8 mouse cellular contexts compared by ENCODE assay signal in the genomic region with DNA sequence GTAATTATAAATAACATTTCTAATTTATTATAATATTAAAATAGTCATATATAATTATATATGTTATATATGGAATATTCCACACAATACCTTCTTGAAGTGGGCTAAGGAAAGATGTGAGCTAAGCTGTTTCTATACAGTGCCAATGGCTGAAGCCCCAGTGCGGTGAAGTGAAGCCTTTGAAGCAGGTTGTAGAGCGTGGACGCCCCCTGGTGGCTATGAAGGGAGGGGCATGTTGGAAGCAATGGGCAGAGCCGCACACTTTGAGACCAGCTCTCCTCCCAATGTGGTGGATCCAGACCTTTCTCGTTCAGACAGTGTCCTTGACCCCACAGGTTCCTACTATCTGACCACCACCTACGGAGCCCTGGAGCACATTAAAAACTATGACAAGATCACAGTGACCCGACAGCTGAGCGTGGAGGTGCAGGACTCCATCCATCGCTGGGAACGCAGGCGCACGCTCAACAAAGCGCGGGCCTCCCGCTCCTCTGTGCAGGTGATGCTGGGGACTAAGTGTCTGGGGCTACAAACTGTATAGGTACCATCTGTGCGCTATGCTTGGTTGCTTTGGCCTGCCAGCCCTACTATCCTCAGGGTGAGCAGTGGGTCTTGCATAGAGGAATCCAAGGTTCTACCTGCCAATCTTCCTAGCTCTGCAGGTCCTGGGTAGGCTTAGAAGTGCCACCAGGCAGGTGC. TPM values are rescaled to one million over a fixed set of nuclear protein-coding genes. Genes with fewer than 3 reads are reported as not detected.
A peak's percentile ranks its signal among the peaks of the same experiment; 100 is the strongest.
DNase-seq lines count a peak whose midpoint lies in the region; ATAC-seq lines count a peak whose summit lies in the region.

No protein-coding gene starts in this region.

- H3K9me3 ChIP-seq in embryonic facial prominence, embryonic 14.5 days (ENCODE audit: control insufficient read depth, low read length) = no peaks in the 10 kb centered on the region
- no peaks in the 10 kb centered on the region for H3K9me3 ChIP-seq in kidney, embryonic 15.5 days (replicated peaks)

- WGBS in embryonic facial prominence, embryonic 14.5 days = 51% methylated on average over 16 of the region's 16 CpGs
- 52% methylated on average over 16 of the region's 16 CpGs for WGBS in kidney, embryonic 15.5 days

- no peak overlapping the region for H3K4me2 ChIP-seq in embryonic facial prominence, embryonic 14.5 days (ENCODE audit: low read depth, low read length)
- no peak overlapping the region for H3K4me2 ChIP-seq in kidney, embryonic 15.5 days

- peak; percentile 74 for DNase-seq in A20 (ENCODE audit: low read depth, low spot score)
- DNase-seq in adrenal gland, postnatal 4 days (ENCODE audit: low spot score in 2 of 2) = peak; percentile 64 to 75
- DNase-seq in embryonic facial prominence, embryonic 14.5 days (ENCODE audit: low spot score) = peak; percentile 87
- DNase-seq in heart, adult 9 months (ENCODE audit: low spot score in 2 of 2) = peak; percentile 37 to 79
- DNase-seq in liver = peak; percentile 75
- peak; percentile 73 to 80 for DNase-seq in spleen, postnatal 36 days (ENCODE audit: low spot score in 2 of 2)

- no peak overlapping the region for H3K27ac ChIP-seq in embryonic facial prominence, embryonic 14.5 days (replicated peaks; ENCODE audit: low read depth, low read length)
- H3K27ac ChIP-seq in kidney, embryonic 15.5 days = no peak overlapping the region

- H3K4me1 ChIP-seq in embryonic facial prominence, embryonic 14.5 days (ENCODE audit: control insufficient read depth, insufficient read depth, low read length) = no peaks in the 10 kb centered on the region
- H3K4me1 ChIP-seq in kidney, embryonic 15.5 days = no peaks in the 10 kb centered on the region

- ATAC-seq in embryonic facial prominence, embryonic 14.5 days (ENCODE audit: low read depth) = peak; percentile 79
- ATAC-seq in kidney, embryonic 15.5 days (replicated peaks; ENCODE audit: low FRiP score) = peak; percentile 67
- peak; percentile 60 for ATAC-seq in monocyte, adult 5-6 weeks (replicated peaks; ENCODE audit: insufficient number of reproducible peaks, low FRiP score, low TSS enrichment, poor library complexity, severe bottlenecking)

- H3K4me3 ChIP-seq in embryonic facial prominence, embryonic 14.5 days (ENCODE audit: low read depth, low read length) = no peak overlapping the region
- no peak overlapping the region for H3K4me3 ChIP-seq in kidney, embryonic 15.5 days (replicated peaks)

- H3K9ac ChIP-seq in embryonic facial prominence, embryonic 14.5 days (ENCODE audit: low read depth, low read length) = no peak overlapping the region
- no peak overlapping the region for H3K9ac ChIP-seq in kidney, embryonic 15.5 days

- H3K36me3 ChIP-seq in embryonic facial prominence, embryonic 14.5 days (ENCODE audit: control insufficient read depth, insufficient read depth, low read length) = peaks cover 7% of the 10 kb centered on the region; the same call in 1 of the 2 replicates
- H3K36me3 ChIP-seq in kidney, embryonic 15.5 days = peaks cover 56% of the 10 kb centered on the region

- H3K27me3 ChIP-seq in embryonic facial prominence, embryonic 14.5 days (replicated peaks; ENCODE audit: control insufficient read depth, insufficient read depth, low read length) = no peaks in the 10 kb centered on the region
- no peaks in the 10 kb centered on the region for H3K27me3 ChIP-seq in kidney, embryonic 15.5 days

RNA-seq across cellular contexts. Expression of a gene that starts 52.2 kb away (rescaled TPM):
- total RNA-seq in adrenal gland, postnatal 4 days (2021) = 100 to 1,000 TPM; 135 to 146 TPM
- polyA plus RNA-seq in embryonic facial prominence, embryonic 14.5 days (2014; fragmentation: Nextera tagmentation; extraction: Ambion mirVana) = 113 and 115 TPM in 2 replicates
- polyA plus RNA-seq in kidney, embryonic 15.5 days (2015; fragmentation: Nextera tagmentation; extraction: Ambion mirVana) = 120 and 121 TPM in 2 replicates
- total RNA-seq in monocyte, adult 5-6 weeks (2017) = 99.2 to 194 TPM (median 145 TPM) in 3 replicates
